Mouse (Mus musculus) heart, embryonic 14.5 days (tissue): ENCODE data around the gene Fam243. TPM values are rescaled to one million over a fixed set of nuclear protein-coding genes. Genes with fewer than 3 reads are reported as not detected.

ENCODE experiments used
- ATAC-seq: fragments of 200-750 bp; cut with Nextera tagmentation; 2 replicates; pipeline ENCODE4 v1.8.0; 2017; ENCODE audit warnings: low read depth, moderate TSS enrichment; ENCODE audit not compliant: insufficient number of reproducible peaks, insufficient read depth, low FRiP score
- H3K27ac ChIP-seq, 2 experiments: fragments of 200-500 bp in 1 of 2; fragments of 300-500 bp in 1 of 2; sonication (generic) in 1 of 2; replicated peaks in 1 of 2; 2 replicates each; pipeline ENCODE4 v1.5.1; 2012 to 2014; ENCODE audit warnings: low read depth in 2 of 2, low read length in 2 of 2, control low read depth in 1 of 2, mild to moderate bottlenecking in 1 of 2, mixed read lengths in 1 of 2; ENCODE audit not compliant: control insufficient read depth in 1 of 2, insufficient read depth in 1 of 2
- H3K27me3 ChIP-seq: fragments of 300-500 bp; sonication (generic); 2 replicates; pipeline ENCODE4 v1.6.1; 2014; ENCODE audit warnings: mild to moderate bottlenecking, low read length, control low read depth; ENCODE audit not compliant: control insufficient read depth, insufficient read depth
- H3K36me3 ChIP-seq: fragments of 300-500 bp; sonication (generic); 2 replicates; pipeline ENCODE4 v1.6.1; 2014; ENCODE audit warnings: mild to moderate bottlenecking, control low read depth, low read length, mixed read lengths; ENCODE audit not compliant: control insufficient read depth, insufficient read depth
- H3K4me1 ChIP-seq, 2 experiments: fragments of 200-500 bp in 1 of 2; fragments of 300-500 bp in 1 of 2; sonication (generic) in 1 of 2; 2 replicates each; pipeline ENCODE4 v1.6.1; 2012 to 2014; ENCODE audit warnings: low read length in 2 of 2, control low read depth in 1 of 2, mixed read lengths in 1 of 2; ENCODE audit not compliant: control insufficient read depth in 2 of 2, insufficient read depth in 2 of 2
- H3K4me2 ChIP-seq: fragments of 300-500 bp; sonication (generic); 2 replicates; pipeline ENCODE4 v1.6.1; 2014; ENCODE audit warnings: mild to moderate bottlenecking, low read length
- H3K4me3 ChIP-seq, 2 experiments: fragments of 200-500 bp in 1 of 2; fragments of 300-500 bp in 1 of 2; sonication (generic) in 1 of 2; 2 replicates each; pipeline ENCODE4 v1.5.1; 2012 to 2014; ENCODE audit warnings: low read length in 2 of 2, mild to moderate bottlenecking in 2 of 2, control low read depth in 1 of 2, low read depth in 1 of 2, moderate library complexity in 1 of 2; ENCODE audit not compliant: control insufficient read depth in 1 of 2, insufficient read depth in 1 of 2
- H3K9ac ChIP-seq: fragments of 300-500 bp; sonication (generic); 2 replicates; pipeline ENCODE4 v1.6.1; 2014; ENCODE audit warnings: mild to moderate bottlenecking, low read length
- H3K9me3 ChIP-seq: fragments of 300-500 bp; sonication (generic); 2 replicates; pipeline ENCODE4 v1.6.1; 2016; ENCODE audit warnings: low read length, control low read depth; ENCODE audit not compliant: control insufficient read depth
- WGBS: fragments of 180-500 bp; shearing (Covaris S2); extraction: QIAGEN DNeasy Blood & Tissue Kit; methylation state at CpG from one replicate; pipeline ENCODE4 v1.1.7; 2014; 5-methylcytosine and 5-hydroxymethylcytosine counted together
- polyA plus RNA-seq: library from polyadenylated mRNA; unstranded; fragments of >200 nt; fragmentation: Nextera tagmentation; extraction: Ambion mirVana; gene quantifications from 2 replicates; pipeline ENCODE4 v1.2.1, GENCODE M21; 2014

Gene Fam243
- polyA plus RNA-seq, 1 experiment from 2014 or later, result not detected

- Histone ChIP-seq H3K4me2 (no peak overlapping the region), H3K4me1 (peaks cover 16 to 19% of the 10 kb centered on the region in 2 experiments)
- 94% methylated on average over 2 of the region's 2 CpGs for WGBS
These were observed 15.7 kb downstream of the Fam243 start for GRCm38 (mm10) chr16:92305519-92305918.

GRCm38 (mm10) chr16:92302506-92302905, 18.7 kb downstream of the Fam243 start:
- Histone ChIP-seq H3K27ac (peak overlapping the region; percentile 81 to 82), H3K9me3 (no peaks in the 10 kb centered on the region), H3K4me1 (peaks cover 17 to 21% of the 10 kb centered on the region in 2 experiments), H3K27me3 (no peaks in the 10 kb centered on the region), H3K36me3 (peaks cover 26% of the 10 kb centered on the region), H3K4me2 (peak overlapping the region; percentile 86), H3K9ac (peak overlapping the region; percentile 89), H3K4me3 (peak overlapping the region; percentile 71 to 92; a peak in 2 of 4 replicates)
- ATAC-seq, result no peak
- WGBS, result 27% methylated on average over 5 of the region's 5 CpGs

More at GRCm38 (mm10) chr16:92305519-92305918, 15.7 kb downstream of the Fam243 start:
- ATAC-seq, result no peak
- no peak overlapping the region for H3K27ac ChIP-seq
- H3K9me3 ChIP-seq, result no peaks in the 10 kb centered on the region
- H3K36me3 ChIP-seq, result peaks cover 52% of the 10 kb centered on the region
- no peaks in the 10 kb centered on the region for H3K27me3 ChIP-seq
- H3K9ac ChIP-seq, result no peak overlapping the region
- H3K4me3 ChIP-seq, result no peak overlapping the region

GRCm38 (mm10) chr16:92301989-92302388, 19.3 kb downstream of the Fam243 start:
- Histone ChIP-seq H3K9ac (peak overlapping the region; percentile 89), H3K27ac (peak overlapping the region; percentile 81 to 82), H3K36me3 (peaks cover 21% of the 10 kb centered on the region), H3K4me1 (peaks cover 17 to 21% of the 10 kb centered on the region in 2 experiments), H3K9me3 (no peaks in the 10 kb centered on the region), H3K27me3 (no peaks in the 10 kb centered on the region), H3K4me2 (peak overlapping the region; percentile 86), H3K4me3 (peak overlapping the region; percentile 71 to 92)
- no peak for ATAC-seq
- WGBS, result 34% methylated on average over 5 of the region's 5 CpGs

- H3K27ac ChIP-seq, result peak overlapping the region; percentile 81 to 82
- H3K4me2 ChIP-seq, result peak overlapping the region; percentile 86
- peaks cover 17 to 21% of the 10 kb centered on the region in 2 experiments for H3K4me1 ChIP-seq
- H3K9me3 ChIP-seq, result no peaks in the 10 kb centered on the region
- peak overlapping the region; percentile 89 for H3K9ac ChIP-seq
- peak overlapping the region; percentile 71 to 92 for H3K4me3 ChIP-seq
- peaks cover 15% of the 10 kb centered on the region for H3K36me3 ChIP-seq
- no peaks in the 10 kb centered on the region for H3K27me3 ChIP-seq
- 2% methylated on average over 12 of the region's 12 CpGs for WGBS
- peak; percentile 46 for ATAC-seq
These were observed 19.8 kb downstream of the Fam243 start for GRCm38 (mm10) chr16:92301412-92301806.

- ATAC-seq, result peak; percentile 86
- peak within 1 kb of the TSS; percentile 71 to 92 for H3K4me3 ChIP-seq
- H3K4me2 ChIP-seq, result peak within 1 kb of the TSS; percentile 86
- H3K4me1 ChIP-seq, result peaks cover 17 to 21% of the 10 kb centered on the region in 2 experiments
- peak within 1 kb of the TSS; percentile 81 to 86 for H3K27ac ChIP-seq
- WGBS, result 6% methylated on average over 32 of the region's 32 CpGs
- no peaks in the 10 kb centered on the region for H3K9me3 ChIP-seq
- H3K9ac ChIP-seq, result peak within 1 kb of the TSS; percentile 89
- H3K27me3 ChIP-seq, result no peaks in the 10 kb centered on the region
- H3K36me3 ChIP-seq, result peaks cover 9% of the 10 kb centered on the region
These were observed 20.4 kb downstream of the Fam243 start, which contains the start of gene Smim11 for GRCm38 (mm10) chr16:92300649-92301411. Gene Smim11, plus strand, starts transcription at chr16:92301286.

- Histone ChIP-seq H3K36me3 (no peaks in the 10 kb centered on the region), H3K27ac (peak overlapping the region; percentile 38 to 60), H3K27me3 (no peaks in the 10 kb centered on the region), H3K4me1 (peaks cover 5 to 11% of the 10 kb centered on the region in 2 experiments; a peak in 3 of 4 replicates), H3K4me3 (no peak overlapping the region), H3K4me2 (peak overlapping the region; percentile 21; the same call in 1 of the 2 replicates), H3K9me3 (no peaks in the 10 kb centered on the region), H3K9ac (0 out of 2 replicates have a peak overlapping the region, but pooled peaks have one; percentile 21)
- ATAC-seq, result no peak
- WGBS, result 25% methylated on average over 2 of the region's 2 CpGs
These were observed 25.9 kb downstream of the Fam243 start for GRCm38 (mm10) chr16:92295328-92295727.

GRCm38 (mm10) chr16:92294267-92294970, 26.8 kb downstream of the Fam243 start:
- WGBS, result 67% methylated on average over 12 of the region's 12 CpGs
- no peaks in the 10 kb centered on the region for H3K36me3 ChIP-seq
- H3K9ac ChIP-seq, result no peak overlapping the region
- H3K4me2 ChIP-seq, result no peak overlapping the region
- H3K9me3 ChIP-seq, result no peaks in the 10 kb centered on the region
- H3K27me3 ChIP-seq, result no peaks in the 10 kb centered on the region
- peaks cover 5 to 11% of the 10 kb centered on the region in 2 experiments; a peak in 2 of 4 replicates for H3K4me1 ChIP-seq
- ATAC-seq, result no peak
- peak overlapping the region in 1 of 2 experiments; percentile 60; a peak in 1 of 4 replicates for H3K27ac ChIP-seq
- no peak overlapping the region for H3K4me3 ChIP-seq
